Mouse (Mus musculus) hindbrain, embryonic 11.5 days (tissue): ENCODE results near the gene Serinc4. TPM values are rescaled to one million over a fixed set of nuclear protein-coding genes. Genes with fewer than 3 reads are reported as not detected.
A peak's percentile ranks its signal among the peaks of the same experiment; 100 is the strongest.
"Not testable (repeated sequence)": the region's sequence is repeated elsewhere in the genome, so short reads cannot be mapped to it uniquely, and the experiment has no call there.

Experiments used
- ATAC-seq: fragments of 200-750 bp; cut with Nextera tagmentation; 2 replicates; pipeline ENCODE4 v1.8.0; 2017; ENCODE audit warnings: mild to moderate bottlenecking, moderate TSS enrichment, moderate library complexity; ENCODE audit not compliant: low FRiP score
- DNase-seq: peaks from one replicate; pipeline ENCODE4 v3.0.0-alpha.2; 2015; ENCODE audit warnings: low spot score
- H3K27ac ChIP-seq: fragments of 300-500 bp; sonication (generic); 2 replicates; pipeline ENCODE4 v1.5.1; 2014; ENCODE audit warnings: mild to moderate bottlenecking, low read depth, low read length
- H3K27me3 ChIP-seq: fragments of 300-500 bp; sonication (generic); 2 replicates; pipeline ENCODE4 v1.6.1; 2014; ENCODE audit warnings: mild to moderate bottlenecking, low read length, moderate library complexity, mixed read lengths; ENCODE audit not compliant: control insufficient read depth, insufficient read depth
- H3K36me3 ChIP-seq: fragments of 300-500 bp; sonication (generic); 2 replicates; pipeline ENCODE4 v1.6.1; 2014; ENCODE audit warnings: mild to moderate bottlenecking, low read length, moderate library complexity, mixed read lengths; ENCODE audit not compliant: control insufficient read depth, insufficient read depth
- H3K4me1 ChIP-seq: fragments of 300-500 bp; sonication (generic); replicated peaks from 2 replicates; pipeline ENCODE4 v1.6.1; 2014; ENCODE audit warnings: low read length, mixed read lengths; ENCODE audit not compliant: control insufficient read depth, insufficient read depth
- H3K4me2 ChIP-seq: fragments of 300-500 bp; sonication (generic); replicated peaks from 2 replicates; pipeline ENCODE4 v1.6.1; 2014; ENCODE audit warnings: mild to moderate bottlenecking, low read depth, low read length
- H3K4me3 ChIP-seq: fragments of 300-500 bp; sonication (generic); 2 replicates; pipeline ENCODE4 v1.5.1; 2014; ENCODE audit warnings: low read depth, low read length
- H3K9ac ChIP-seq: fragments of 300-500 bp; sonication (generic); 2 replicates; pipeline ENCODE4 v1.6.1; 2014; ENCODE audit warnings: low read depth, low read length
- H3K9me3 ChIP-seq: fragments of 300-500 bp; sonication (generic); 2 replicates; pipeline ENCODE4 v1.6.1; 2016; ENCODE audit warnings: low read length; ENCODE audit not compliant: control insufficient read depth
- WGBS: fragments of 180-500 bp; shearing (Covaris S2); extraction: QIAGEN DNeasy Blood & Tissue Kit; methylation state at CpG from one replicate; pipeline ENCODE4 v1.1.7; 2014; 5-methylcytosine and 5-hydroxymethylcytosine counted together
- polyA plus RNA-seq: library from polyadenylated mRNA; unstranded; fragments of >200 nt; fragmentation: Nextera tagmentation; extraction: Ambion mirVana; gene quantifications from 2 replicates; pipeline ENCODE4 v1.2.1, GENCODE M21; 2014

Serinc4 gene
- polyA plus RNA-seq, 1 experiment from 2014 or later = 0.46 TPM

DNA sequence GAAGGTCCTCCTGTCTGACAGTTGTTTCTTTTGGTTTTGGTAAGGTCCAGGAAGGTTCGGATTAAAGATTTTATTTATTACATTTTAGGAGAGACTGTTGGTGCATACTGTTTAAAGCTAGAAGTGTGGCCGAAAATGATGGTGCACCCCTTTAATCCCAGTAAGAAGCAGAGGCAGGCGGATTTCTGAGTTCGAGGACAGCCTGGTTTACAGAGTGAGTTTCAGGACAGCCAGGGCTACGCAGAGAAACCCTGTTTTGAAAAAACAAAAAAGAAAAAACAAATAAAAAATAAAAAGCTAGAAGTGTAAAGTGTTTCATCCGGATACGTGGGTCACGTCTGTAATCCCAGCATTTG, 17.6 kb upstream of the Serinc4 start:
- Histone ChIP-seq H3K4me2 (peak overlapping the region; percentile 58; the same call in 1 of the 2 replicates), H3K36me3 (no peaks in the 10 kb centered on the region), H3K27ac (no peak overlapping the region), H3K9ac (peak overlapping the region; percentile 23), H3K9me3 (no peaks in the 10 kb centered on the region), H3K4me3 (peak overlapping the region; percentile 46), H3K27me3 (no peaks in the 10 kb centered on the region), H3K4me1 (no peaks in the 10 kb centered on the region)
- ATAC-seq = no peak; the same call in 1 of the 2 replicates
- WGBS = 36% methylated on average over 8 of the region's 8 CpGs
- no peak for DNase-seq

DNA sequence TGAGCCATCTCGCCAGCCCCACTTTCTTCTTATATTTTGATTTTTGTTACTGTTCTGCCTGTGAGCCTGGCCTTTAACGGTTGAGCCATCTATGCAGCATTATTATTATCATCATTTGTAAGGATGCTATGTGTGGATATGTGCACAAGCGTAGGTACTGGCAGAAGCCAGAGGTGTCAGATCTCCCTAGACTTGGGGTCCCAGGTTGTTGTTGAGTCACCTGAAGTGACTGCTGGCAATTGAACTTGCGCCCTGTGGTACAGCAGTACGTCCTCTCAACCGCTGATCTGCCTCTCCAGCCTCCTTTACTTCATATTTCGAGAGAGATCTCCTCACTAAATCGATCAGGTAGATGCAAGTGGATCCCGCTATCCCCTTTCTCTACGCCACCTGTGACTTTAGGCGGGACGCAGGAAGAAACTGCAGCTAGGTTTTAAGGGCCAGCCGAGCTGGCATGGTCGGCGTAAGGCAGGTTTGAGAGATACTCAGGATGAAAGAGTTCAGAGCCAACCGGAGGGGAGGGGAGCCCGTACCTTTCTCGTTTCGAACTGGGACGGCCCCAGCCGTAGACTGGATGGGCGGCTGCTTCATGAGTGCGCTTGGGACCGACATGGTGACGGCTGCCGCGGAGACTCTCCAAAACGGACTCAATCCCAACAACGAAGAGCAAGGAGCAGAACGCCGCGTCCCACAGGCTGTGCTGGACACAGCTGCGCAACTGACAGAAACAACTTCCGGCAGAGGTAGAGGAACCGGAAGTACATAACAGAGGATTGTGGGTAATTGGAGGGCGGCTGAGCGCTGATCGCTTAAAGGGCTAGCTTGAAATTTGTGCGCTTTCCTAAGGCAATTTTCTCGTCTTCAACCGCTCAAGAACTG, 17.0 kb upstream of the Serinc4 start, which contains the start of gene Mfap1b:
Mfap1b (minus strand) TSS at position 767 of the 879 bp plus-strand sequence.
- not testable (repeated sequence) for H3K27ac ChIP-seq, H3K27me3 ChIP-seq, H3K36me3 ChIP-seq, H3K9me3 ChIP-seq, H3K4me1 ChIP-seq
- peak within 1 kb of the TSS; percentile 46 for H3K4me3 ChIP-seq
- H3K9ac ChIP-seq = peak within 1 kb of the TSS; percentile 49
- peak within 1 kb of the TSS; percentile 58 for H3K4me2 ChIP-seq
- peak; percentile 94 for ATAC-seq
- peak; percentile 88 for DNase-seq
- WGBS = 6% methylated on average over 38 of the region's 41 CpGs

DNA sequence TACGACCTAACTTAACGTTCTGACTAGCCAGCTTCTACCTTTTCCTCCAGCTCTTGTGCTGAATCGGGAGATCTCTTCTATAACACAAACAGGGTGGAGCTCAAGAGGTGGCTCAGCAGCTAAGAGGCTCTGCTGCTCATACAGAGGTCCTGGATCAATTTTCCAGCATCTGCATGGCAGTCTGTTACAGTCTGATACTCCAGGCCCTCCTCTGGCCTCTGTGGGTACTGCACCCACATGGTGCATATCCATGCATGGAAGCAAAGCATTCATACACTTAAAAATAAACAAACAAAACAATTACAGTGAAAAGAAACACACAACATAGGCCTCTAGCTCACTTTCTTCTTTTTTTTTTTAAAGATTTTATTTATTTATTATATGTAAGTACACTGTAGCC, 16.2 kb upstream of the Serinc4 start:
- not testable (repeated sequence) for H3K9me3 ChIP-seq, H3K9ac ChIP-seq, H3K27me3 ChIP-seq, H3K4me3 ChIP-seq, H3K36me3 ChIP-seq, ATAC-seq, H3K27ac ChIP-seq, H3K4me2 ChIP-seq, DNase-seq, H3K4me1 ChIP-seq
- WGBS = 96% methylated on average over 3 of the region's 3 CpGs

DNA sequence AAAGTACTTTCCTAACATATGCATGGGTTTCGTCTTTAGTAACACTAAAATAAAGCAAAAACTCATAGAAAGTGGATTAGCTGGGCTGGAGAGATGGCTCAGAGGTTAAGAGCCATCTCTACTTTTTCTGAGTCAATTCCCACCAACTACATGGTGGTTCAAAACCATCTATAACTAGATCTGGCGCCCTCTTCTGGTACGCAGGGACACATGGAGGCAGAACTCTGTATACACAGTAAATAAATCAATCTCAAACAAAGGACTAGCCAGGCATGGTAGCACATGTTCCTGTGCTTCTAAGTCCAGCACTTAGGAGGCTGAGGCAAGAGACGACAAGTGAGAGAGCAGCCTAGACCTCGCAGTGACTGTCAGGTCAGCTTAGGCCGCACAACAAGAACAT, 12.4 kb upstream of the Serinc4 start:
- not testable (repeated sequence) for H3K4me3 ChIP-seq, H3K4me2 ChIP-seq, H3K27ac ChIP-seq, H3K9me3 ChIP-seq, DNase-seq, ATAC-seq, H3K9ac ChIP-seq, H3K4me1 ChIP-seq, H3K27me3 ChIP-seq, H3K36me3 ChIP-seq
- WGBS = 61% methylated on average over 2 of the region's 6 CpGs

DNA sequence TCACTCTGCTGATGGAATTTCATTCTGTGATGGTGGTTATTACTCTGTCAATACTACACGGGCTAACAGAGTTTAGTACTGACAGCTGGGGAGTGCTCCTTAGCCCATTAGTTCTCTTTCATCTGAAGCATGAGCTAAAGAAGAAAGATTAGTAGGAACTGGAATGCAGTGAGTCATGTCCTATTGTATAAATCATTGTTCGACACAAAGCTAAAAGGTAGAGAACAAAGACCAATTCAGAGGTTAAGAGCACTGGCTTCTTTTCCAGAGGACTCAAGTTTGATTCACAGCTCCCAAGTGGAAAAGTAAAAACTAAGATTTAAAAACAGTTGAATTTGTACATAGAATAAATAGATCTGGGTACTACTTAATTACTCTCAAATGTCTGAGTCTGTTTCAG, 3.5 kb upstream of the Serinc4 start:
- ATAC-seq = no peak
- Histone ChIP-seq H3K27me3 (no peaks in the 10 kb centered on the region), H3K4me2 (no peak overlapping the region), H3K4me3 (no peak overlapping the region), H3K9me3 (no peaks in the 10 kb centered on the region), H3K27ac (no peak overlapping the region), H3K4me1 (no peaks in the 10 kb centered on the region), H3K36me3 (no peaks in the 10 kb centered on the region), H3K9ac (no peak overlapping the region)
- DNase-seq = no peak
- WGBS = 72% methylated on average over 2 of the region's 2 CpGs

DNA sequence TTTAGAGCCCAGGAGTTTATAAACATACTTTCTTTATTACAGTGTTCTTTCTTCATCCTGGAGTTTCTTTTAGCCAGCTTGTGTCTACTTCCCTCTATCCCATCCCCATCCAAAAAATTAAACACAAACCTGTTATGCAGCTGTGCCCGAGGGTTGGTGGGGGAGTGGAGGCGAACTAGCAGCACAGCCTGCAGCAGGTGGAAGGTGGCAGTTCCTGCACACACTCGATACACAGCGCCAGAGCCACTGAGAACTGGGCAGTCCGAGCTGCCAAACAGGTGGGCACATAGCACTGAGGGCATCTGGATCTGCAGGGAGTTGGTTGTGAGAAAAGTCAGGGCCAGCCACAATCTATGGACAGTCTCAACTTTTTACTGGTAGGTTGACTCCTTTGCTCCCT, 1.0 kb downstream of the Serinc4 start:
- H3K36me3 ChIP-seq = no peaks in the 10 kb centered on the region; the same call in 1 of the 2 replicates
- H3K9me3 ChIP-seq = no peaks in the 10 kb centered on the region
- 80% methylated on average over 5 of the region's 5 CpGs for WGBS
- ATAC-seq (no peak), DNase-seq (no peak)
- H3K4me1 ChIP-seq = 0 out of 2 replicates have a peak, but pooled peaks cover 2% of the 10 kb centered on the region
- no peak overlapping the region for H3K27ac ChIP-seq
- H3K9ac ChIP-seq = no peak overlapping the region; the same call in 1 of the 2 replicates
- no peaks in the 10 kb centered on the region for H3K27me3 ChIP-seq
- no peak overlapping the region for H3K4me2 ChIP-seq
- H3K4me3 ChIP-seq = no peak overlapping the region

DNA sequence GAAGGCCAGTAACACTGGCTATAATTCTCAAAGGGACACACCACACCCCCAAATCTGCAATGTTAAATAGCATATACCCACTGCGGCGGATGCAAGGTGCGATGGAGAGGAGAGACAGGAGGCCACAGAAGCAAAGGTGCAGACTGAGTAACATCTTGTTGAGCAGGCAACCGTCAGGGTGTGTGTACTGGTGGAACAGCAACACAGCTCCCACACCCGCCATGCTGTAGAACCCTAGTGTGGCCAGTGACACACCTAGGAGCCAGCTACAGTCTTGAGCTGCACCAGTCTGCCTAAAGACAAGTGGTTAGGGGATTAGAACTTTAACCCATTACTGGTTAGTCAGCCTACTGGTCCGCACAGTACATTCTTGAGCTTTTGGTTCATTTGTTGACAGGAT, 2.7 kb downstream of the Serinc4 start:
- Histone ChIP-seq H3K27me3 (no peaks in the 10 kb centered on the region), H3K36me3 (no peaks in the 10 kb centered on the region; the same call in 1 of the 2 replicates), H3K9ac (no peak overlapping the region), H3K4me1 (0 out of 2 replicates have a peak, but pooled peaks cover 2% of the 10 kb centered on the region), H3K9me3 (no peaks in the 10 kb centered on the region), H3K27ac (no peak overlapping the region), H3K4me3 (no peak overlapping the region), H3K4me2 (no peak overlapping the region)
- 86% methylated on average over 6 of the region's 6 CpGs for WGBS
- ATAC-seq (no peak), DNase-seq (no peak)

DNA sequence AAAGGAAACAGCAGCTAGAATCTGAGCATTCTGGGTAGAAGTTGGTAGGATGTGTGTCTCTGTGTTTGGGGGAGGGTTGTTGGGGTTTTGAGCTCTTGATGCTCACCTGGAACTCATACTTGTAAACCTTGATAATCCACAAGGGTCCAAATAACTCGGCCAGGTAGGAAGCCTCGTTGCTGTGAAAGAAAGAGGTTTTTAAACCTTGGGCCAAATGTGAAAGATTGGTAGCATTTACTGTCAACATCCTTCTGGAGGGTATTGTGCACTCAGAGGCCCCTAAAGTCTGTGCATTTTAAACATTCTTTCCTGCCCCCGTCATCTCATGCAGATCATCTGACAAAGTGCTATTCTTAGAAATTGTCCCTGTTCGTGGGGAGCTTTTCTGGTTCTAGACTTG, 3.6 kb downstream of the Serinc4 start, which contains the start of gene Hypk:
Hypk (plus strand) TSS at position 301 of the 400 bp plus-strand sequence.
- no peak for ATAC-seq
- Histone ChIP-seq H3K27me3 (no peaks in the 10 kb centered on the region), H3K36me3 (no peaks in the 10 kb centered on the region; the same call in 1 of the 2 replicates), H3K9ac (no peak within 1 kb of the TSS), H3K4me2 (no peak within 1 kb of the TSS), H3K4me1 (0 out of 2 replicates have a peak, but pooled peaks cover 2% of the 10 kb centered on the region), H3K9me3 (no peaks in the 10 kb centered on the region), H3K4me3 (no peak within 1 kb of the TSS), H3K27ac (no peak within 1 kb of the TSS)
- no peak for DNase-seq
- WGBS = 87% methylated on average over 4 of the region's 4 CpGs

DNA sequence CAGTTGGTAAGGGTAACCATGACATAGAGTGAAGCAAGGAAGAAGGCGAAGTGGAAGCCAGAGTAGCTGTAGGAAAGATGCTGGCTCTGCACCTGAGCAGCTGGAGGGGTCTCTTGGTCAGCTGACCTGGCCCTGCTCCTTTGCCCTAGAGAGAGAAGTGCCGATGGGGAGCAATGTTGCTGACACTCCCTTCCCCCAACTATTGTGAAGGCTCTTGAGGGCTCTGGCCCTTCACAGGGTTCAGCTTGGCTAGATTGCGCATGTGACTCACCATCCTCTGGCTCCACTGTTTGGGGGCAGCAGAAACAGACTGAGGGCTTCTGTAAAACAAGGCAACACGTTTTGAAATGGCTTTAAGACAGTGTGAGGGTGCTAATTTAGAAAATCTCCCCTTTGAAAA, 4.2 kb downstream of the Serinc4 start:
- 0 out of 2 replicates have a peak, but pooled peaks cover 2% of the 10 kb centered on the region for H3K4me1 ChIP-seq
- no peak for ATAC-seq
- H3K4me2 ChIP-seq = no peak overlapping the region
- no peaks in the 10 kb centered on the region for H3K27me3 ChIP-seq
- H3K9me3 ChIP-seq = no peaks in the 10 kb centered on the region
- no peak overlapping the region for H3K27ac ChIP-seq
- no peaks in the 10 kb centered on the region; the same call in 1 of the 2 replicates for H3K36me3 ChIP-seq
- no peak overlapping the region for H3K9ac ChIP-seq
- WGBS = 90% methylated on average over 4 of the region's 4 CpGs
- H3K4me3 ChIP-seq = no peak overlapping the region
- no peak for DNase-seq
